Mouse (Mus musculus) liver, embryonic 14.5 days (tissue): ENCODE data around the gene Vwc2l. TPM values are rescaled to one million over a fixed set of nuclear protein-coding genes. Genes with fewer than 3 reads are reported as not detected.

Experiments
- ATAC-seq: fragments of 200-750 bp; cut with Nextera tagmentation; 2 replicates; pipeline ENCODE4 v1.8.0; 2017; ENCODE audit warnings: moderate number of reproducible peaks, mild to moderate bottlenecking, moderate library complexity; ENCODE audit not compliant: insufficient read depth
- DNase-seq, 3 experiments: peaks; one replicate each; pipeline ENCODE4 v3.0.0-alpha.2; 2012 to 2013; ENCODE audit warnings: low read depth in 3 of 3, low spot score in 3 of 3
- H3K27ac ChIP-seq: fragments of 300-500 bp; sonication (generic); 2 replicates; pipeline ENCODE4 v1.5.1; 2014; ENCODE audit warnings: moderate library complexity, mild to moderate bottlenecking, control low read depth, inconsistent platforms
- H3K27me3 ChIP-seq: fragments of 300-500 bp; sonication (generic); 2 replicates; pipeline ENCODE4 v1.6.1; 2014; ENCODE audit warnings: mild to moderate bottlenecking, low read length, moderate library complexity; ENCODE audit not compliant: control insufficient read depth, insufficient read depth
- H3K36me3 ChIP-seq: fragments of 300-500 bp; sonication (generic); replicated peaks from 2 replicates; pipeline ENCODE4 v1.6.1; 2014; ENCODE audit warnings: low read depth; ENCODE audit not compliant: control insufficient read depth, insufficient read depth
- H3K4me1 ChIP-seq, 2 experiments: fragments of 200-500 bp in 1 of 2; fragments of 300-500 bp in 1 of 2; sonication (generic) in 1 of 2; replicated peaks; 2 replicates each; pipeline ENCODE4 v1.6.1; 2012 to 2014; ENCODE audit warnings: antibody characterized with exemption in 1 of 2, inconsistent platforms in 1 of 2, low read length in 1 of 2; ENCODE audit not compliant: control insufficient read depth in 2 of 2, insufficient read depth in 2 of 2
- H3K4me2 ChIP-seq: fragments of 300-500 bp; sonication (generic); 2 replicates; pipeline ENCODE4 v1.6.1; 2014; ENCODE audit warnings: low read depth, mild to moderate bottlenecking, control low read depth, moderate library complexity
- H3K4me3 ChIP-seq, 2 experiments: fragments of 200-500 bp in 1 of 2; fragments of 300-500 bp in 1 of 2; sonication (generic) in 1 of 2; 2 replicates each; pipeline ENCODE4 v1.5.1; 2012 to 2014; ENCODE audit warnings: low read depth in 2 of 2, low read length in 2 of 2, mild to moderate bottlenecking in 2 of 2, control low read depth in 1 of 2, inconsistent platforms in 1 of 2, moderate library complexity in 1 of 2; ENCODE audit not compliant: insufficient read depth in 1 of 2
- H3K9ac ChIP-seq: fragments of 300-500 bp; sonication (generic); replicated peaks from 2 replicates; pipeline ENCODE4 v1.6.1; 2014; ENCODE audit warnings: mild to moderate bottlenecking, control low read depth, moderate library complexity
- H3K9me3 ChIP-seq: fragments of 300-500 bp; sonication (generic); 2 replicates; pipeline ENCODE4 v1.6.1; 2016; ENCODE audit warnings: low read length, mixed read lengths; ENCODE audit not compliant: control insufficient read depth
- CTCF ChIP-seq: IDR thresholded peaks from 2 replicates; pipeline ENCODE4 v1.5.1; 2016; ENCODE audit warnings: antibody characterized with exemption, low read depth, control low read depth
- EP300 ChIP-seq: IDR thresholded peaks from 2 replicates; pipeline ENCODE4 v1.6.1; 2016; ENCODE audit warnings: antibody characterized with exemption, low read depth
- WGBS: fragments of 180-500 bp; shearing (Covaris S2); extraction: QIAGEN DNeasy Blood & Tissue Kit; methylation state at CpG from one replicate; pipeline ENCODE4 v1.1.7; 2014; ENCODE audit not compliant: insufficient replicate concordance; 5-methylcytosine and 5-hydroxymethylcytosine counted together
- polyA plus RNA-seq, 2 experiments: library from polyadenylated mRNA; depleted of rRNA in 1 of 2; stranded (reverse) in 1 of 2; unstranded in 1 of 2; fragments of >200 nt; fragmentation: Nextera tagmentation in 1 of 2; extraction: Ambion mirVana in 1 of 2; gene quantifications; 2 replicates each; pipeline versions ENCODE4 v1.2.1 to v1.2.3; 2012 to 2014

Vwc2l gene
- polyA plus RNA-seq, 2 experiments: not detected

DNA sequence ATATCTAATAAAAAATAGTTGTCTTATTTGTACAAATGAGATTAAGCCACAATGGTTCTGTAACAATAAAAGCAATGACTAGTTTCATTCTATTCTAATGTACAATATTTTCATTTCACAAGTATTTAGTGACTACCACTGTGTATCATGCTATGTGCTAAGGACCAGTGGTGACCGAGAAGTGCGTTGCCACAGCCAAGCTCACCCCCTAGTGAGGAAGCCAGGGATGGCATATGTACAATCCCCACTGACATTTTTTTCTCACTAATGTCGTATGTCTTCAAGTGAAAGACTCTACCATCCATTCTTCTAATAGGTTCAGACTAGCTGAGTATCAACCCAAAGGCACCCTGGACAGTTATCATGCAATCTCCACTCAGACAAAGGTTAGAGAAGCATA lies 107.7 kb downstream of the Vwc2l start:
- H3K27ac ChIP-seq: no peak overlapping the region
- no peaks in the 10 kb centered on the region for H3K9me3 ChIP-seq
- H3K4me2 ChIP-seq: no peak overlapping the region
- H3K9ac ChIP-seq: no peak overlapping the region
- no peak for ATAC-seq
- no peaks in the 10 kb centered on the region for H3K4me1 ChIP-seq
- H3K27me3 ChIP-seq: no peaks in the 10 kb centered on the region
- no peaks in the 10 kb centered on the region for H3K36me3 ChIP-seq
- no peak for DNase-seq
- WGBS: 56% methylated on average over 3 of the region's 3 CpGs
- no peak for TF ChIP-seq EP300
- peak; percentile 6; the same call in 1 of the 2 replicates for TF ChIP-seq CTCF
- H3K4me3 ChIP-seq: no peak overlapping the region

DNA sequence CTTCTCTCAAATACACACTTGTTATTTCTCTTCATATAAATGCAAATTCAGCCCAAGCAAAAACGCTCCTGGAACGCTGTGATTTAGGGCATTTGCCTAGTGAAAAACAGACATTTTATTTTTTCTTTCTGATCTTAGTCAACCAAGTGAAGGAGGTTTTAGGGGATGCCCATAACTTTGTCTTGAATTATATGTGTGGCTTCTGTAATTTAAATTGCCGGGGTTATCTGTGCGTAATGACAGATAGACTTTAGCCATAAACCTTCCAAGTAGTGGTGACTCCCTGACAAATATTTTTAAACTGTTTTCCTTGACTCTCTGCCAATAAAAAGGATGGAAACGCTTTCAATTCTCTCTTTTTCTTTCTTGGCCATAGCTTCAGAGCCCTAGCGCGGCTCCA lies 116.7 kb downstream of the Vwc2l start:
- DNase-seq (no peak), ATAC-seq (no peak)
- H3K36me3 ChIP-seq: no peaks in the 10 kb centered on the region
- TF ChIP-seq CTCF (no peak), EP300 (no peak)
- no peak overlapping the region for H3K27ac ChIP-seq
- H3K4me1 ChIP-seq: no peaks in the 10 kb centered on the region
- no peak overlapping the region for H3K4me3 ChIP-seq
- H3K9ac ChIP-seq: no peak overlapping the region
- WGBS: 75% methylated on average over 7 of the region's 7 CpGs
- no peak overlapping the region for H3K4me2 ChIP-seq
- H3K9me3 ChIP-seq: no peaks in the 10 kb centered on the region
- no peaks in the 10 kb centered on the region for H3K27me3 ChIP-seq

DNA sequence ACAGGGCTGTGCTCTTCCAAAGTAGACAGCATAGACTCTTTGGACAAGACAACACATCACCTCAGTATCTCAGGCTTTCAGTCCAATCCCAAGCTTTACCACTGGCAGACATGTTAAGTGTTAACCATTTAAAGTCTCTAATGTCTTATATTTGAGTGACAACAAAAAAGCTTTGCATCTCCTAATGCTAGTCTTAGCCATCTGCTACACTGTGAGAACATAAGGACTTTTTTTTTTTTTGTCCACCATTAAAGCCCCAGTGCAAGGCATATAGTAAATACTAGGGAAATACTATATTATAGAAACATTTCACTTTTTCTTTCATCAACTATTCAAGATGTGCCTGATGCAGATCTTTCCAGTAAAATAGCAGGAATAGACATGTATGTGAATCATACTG lies 119.8 kb downstream of the Vwc2l start:
- Histone ChIP-seq H3K4me2 (no peak overlapping the region), H3K27me3 (no peaks in the 10 kb centered on the region), H3K4me1 (no peaks in the 10 kb centered on the region), H3K9me3 (no peaks in the 10 kb centered on the region), H3K27ac (no peak overlapping the region), H3K36me3 (no peaks in the 10 kb centered on the region), H3K4me3 (no peak overlapping the region), H3K9ac (no peak overlapping the region)
- DNase-seq (no peak), ATAC-seq (no peak)
- no peak for TF ChIP-seq EP300
- no peak for TF ChIP-seq CTCF

DNA sequence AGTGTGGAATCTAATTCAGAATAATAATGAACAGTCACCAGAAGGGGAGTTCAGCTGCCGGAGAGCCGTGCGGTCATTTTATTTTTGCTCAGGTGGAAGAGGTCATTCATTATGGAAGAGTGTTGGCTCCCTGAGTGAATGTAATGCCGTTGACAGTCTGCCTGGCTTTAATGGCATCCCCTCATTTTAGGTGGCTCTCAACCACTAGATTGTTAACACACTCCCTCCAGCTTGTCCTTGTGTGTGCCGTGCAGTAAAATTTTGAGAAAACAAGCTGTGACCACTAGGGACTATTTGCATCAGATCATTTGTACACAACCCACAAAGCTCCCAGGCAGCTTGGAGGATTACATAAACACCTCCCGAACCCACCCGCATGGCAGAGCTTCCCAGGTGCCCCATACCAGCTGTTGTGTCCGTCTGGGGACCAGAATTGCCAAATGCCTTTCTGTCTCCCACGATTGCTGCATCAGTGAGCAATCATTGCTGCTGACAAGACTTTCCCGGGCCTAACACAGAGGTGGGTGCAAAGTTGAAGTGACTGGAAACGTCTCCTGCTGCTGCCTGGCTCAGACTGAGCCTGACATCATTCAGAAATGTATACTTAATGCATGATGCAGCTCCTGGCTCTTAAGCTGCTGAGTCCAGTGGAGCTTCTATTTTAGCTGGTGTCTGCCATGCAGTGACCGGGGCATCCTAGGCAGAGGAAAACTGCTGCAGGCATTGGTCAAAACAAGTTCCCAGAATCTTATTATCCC lies 126.3 kb downstream of the Vwc2l start:
- TF ChIP-seq CTCF (no peak), EP300 (no peak)
- DNase-seq (no peak), ATAC-seq (no peak)
- no peaks in the 10 kb centered on the region for H3K27me3 ChIP-seq
- H3K4me1 ChIP-seq: no peaks in the 10 kb centered on the region
- H3K27ac ChIP-seq: no peak overlapping the region
- no peak overlapping the region for H3K9ac ChIP-seq
- 67% methylated on average over 12 of the region's 12 CpGs for WGBS
- H3K4me2 ChIP-seq: no peak overlapping the region
- H3K9me3 ChIP-seq: no peaks in the 10 kb centered on the region
- H3K4me3 ChIP-seq: no peak overlapping the region
- H3K36me3 ChIP-seq: no peaks in the 10 kb centered on the region

DNA sequence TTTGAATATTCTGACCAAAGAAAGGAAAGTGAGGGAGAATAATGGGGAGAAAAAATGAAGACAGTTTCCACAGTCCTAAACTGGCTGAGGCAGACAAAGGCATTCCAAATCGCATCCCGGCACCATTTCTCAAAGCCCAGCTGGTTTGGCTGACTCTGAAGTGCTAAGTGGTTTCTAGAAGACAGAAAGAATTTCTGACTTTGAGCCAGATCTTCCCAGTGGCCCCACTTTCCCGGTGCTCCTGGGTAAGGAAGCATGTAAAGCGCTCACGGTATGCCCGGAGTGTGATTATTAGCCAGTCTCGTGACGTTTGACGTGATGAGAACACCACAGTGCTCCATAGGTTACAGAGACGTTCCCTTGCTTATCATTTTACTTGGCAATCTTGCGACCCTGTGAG lies 127.9 kb downstream of the Vwc2l start:
- no peak overlapping the region for H3K4me2 ChIP-seq
- no peaks in the 10 kb centered on the region for H3K27me3 ChIP-seq
- H3K36me3 ChIP-seq: no peaks in the 10 kb centered on the region
- no peak for TF ChIP-seq CTCF
- TF ChIP-seq EP300: no peak
- 81% methylated on average over 11 of the region's 11 CpGs for WGBS
- H3K4me1 ChIP-seq: no peaks in the 10 kb centered on the region
- no peak overlapping the region for H3K4me3 ChIP-seq
- ATAC-seq: no peak
- H3K27ac ChIP-seq: no peak overlapping the region
- no peaks in the 10 kb centered on the region for H3K9me3 ChIP-seq
- no peak for DNase-seq
- H3K9ac ChIP-seq: no peak overlapping the region
